Mouse (Mus musculus): Measurements from ENCODE around the gene Plekhs1. TPM values are rescaled to one million over a fixed set of nuclear protein-coding genes. Genes with fewer than 3 reads are reported as not detected.

The Plekhs1 gene
- polyA plus RNA-seq, 2 experiments from 2014 or later = 0.13 TPM; not detected in 1

DNA sequence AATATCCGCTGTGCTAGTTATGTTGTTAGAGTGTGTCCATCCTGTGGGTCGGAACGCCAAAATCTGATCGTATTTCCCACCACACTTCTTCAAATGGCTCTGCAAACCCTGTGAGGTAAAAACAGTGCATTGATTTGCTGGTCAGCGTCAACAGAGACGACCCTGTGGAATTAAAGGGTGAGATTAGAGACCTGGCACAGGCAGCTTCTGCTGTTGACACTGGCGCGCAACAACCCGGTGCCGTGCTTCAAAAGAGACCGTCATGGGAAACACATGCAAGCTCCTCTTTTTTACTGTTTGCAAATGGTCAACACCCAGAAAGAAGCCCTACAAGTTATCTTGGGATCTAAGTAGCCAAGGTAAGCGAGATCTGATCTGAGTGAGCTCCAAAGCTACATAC is 69.8 kb downstream of the Plekhs1 start:
- no peak for ATAC-seq

DNA sequence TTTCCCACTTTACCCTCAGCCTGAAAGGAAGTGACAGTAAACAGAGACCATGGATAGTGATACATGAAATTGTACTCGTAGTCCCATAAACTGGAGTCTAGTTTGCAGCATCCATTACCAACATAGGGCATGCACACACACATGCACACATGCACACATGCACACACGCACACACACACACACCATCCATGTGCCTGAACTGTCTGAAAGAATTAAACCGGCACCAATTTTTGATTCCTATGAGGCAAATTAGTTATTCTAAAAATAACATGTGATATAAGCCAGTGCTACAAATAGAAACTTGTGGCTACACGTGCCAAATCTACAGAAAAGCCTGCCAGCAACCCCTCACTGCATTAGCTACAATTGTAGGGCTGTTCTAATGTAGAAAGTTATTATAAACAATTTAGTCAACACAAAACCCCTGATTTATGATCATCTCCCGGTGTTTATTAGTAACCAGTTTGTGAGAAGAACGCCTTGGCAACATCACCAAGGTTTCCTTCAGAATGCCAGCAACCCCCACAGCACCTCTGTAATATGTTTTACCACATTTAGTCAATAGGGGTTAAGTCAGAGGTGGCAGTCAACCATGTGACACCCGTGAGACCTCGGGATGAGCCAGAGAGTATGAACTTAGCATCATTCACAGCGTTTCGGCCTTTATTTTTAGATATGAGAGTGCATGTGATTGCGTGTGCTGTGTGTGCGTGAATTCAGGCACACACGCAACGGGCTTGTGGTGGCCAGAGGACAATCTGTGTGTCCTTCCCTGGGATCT is 72.0 kb downstream of the Plekhs1 start:
- no peak for ATAC-seq

- no peak for ATAC-seq
These were observed 72.9 kb downstream of the Plekhs1 start for GRCm38 (mm10) chr19:56534337-56534736.

DNA sequence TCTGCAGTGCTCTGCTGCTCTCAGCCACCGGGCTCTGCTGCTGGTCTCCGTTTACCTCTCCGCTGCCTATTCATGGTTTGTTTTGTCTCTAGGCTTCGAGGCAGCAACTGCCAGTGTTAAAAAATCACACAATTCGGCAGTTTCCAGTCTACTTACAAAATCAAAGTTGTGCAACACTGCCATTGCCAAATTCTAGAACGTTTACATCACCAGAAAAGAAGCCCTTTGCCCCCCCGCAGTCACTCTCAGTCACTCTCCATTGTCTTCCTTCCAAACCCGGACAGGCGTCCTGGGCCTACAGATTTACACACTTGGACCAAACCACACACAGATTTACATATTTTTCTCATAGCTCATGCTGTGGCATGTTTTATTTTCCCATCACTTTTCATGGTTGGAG is 73.6 kb downstream of the Plekhs1 start:
- no peak for ATAC-seq

DNA sequence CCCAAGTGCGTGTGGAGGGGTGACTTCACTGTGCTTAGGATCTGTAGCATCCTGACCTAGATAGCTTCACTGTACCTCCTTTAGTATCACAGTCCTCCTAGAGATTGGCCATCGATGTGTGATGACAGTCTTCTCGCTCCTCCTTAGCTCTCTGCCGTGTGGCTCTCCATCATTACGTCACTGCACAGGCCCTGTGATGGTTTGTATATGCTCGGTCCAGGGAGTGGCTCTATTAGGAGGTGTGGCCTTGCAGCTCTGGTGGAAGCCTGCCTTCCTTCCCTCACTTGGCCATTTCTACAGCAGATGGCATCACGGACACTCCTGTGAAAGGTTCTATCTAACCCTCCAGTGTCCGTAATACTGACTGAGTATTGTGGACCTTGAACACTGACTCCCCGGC is 74.3 kb downstream of the Plekhs1 start:
- ATAC-seq = no peak

Other genes with a start within 250 kb of the Plekhs1 start
- under 1 TPM in 1 of 2 experiments, not detected in 1; 0.36 TPM for gene Habp2, start 174.5 kb upstream of the Plekhs1 start, polyA plus RNA-seq (2017; shearing (Covaris generic))
- under 1 TPM in 1 of 2 experiments, not detected in 1; 0.15 TPM for gene Nrap, start 71.6 kb upstream of the Plekhs1 start, polyA plus RNA-seq (2017; shearing (Covaris generic))
- gene Casp7, start 64.5 kb upstream of the Plekhs1 start, polyA plus RNA-seq (2017; shearing (Covaris generic)) = 10 to 100 TPM; 32.7 to 45.4 TPM
- gene Dclre1a, start 86.6 kb downstream of the Plekhs1 start, polyA plus RNA-seq (2017; shearing (Covaris generic)) = 10 to 100 TPM; 11.2 to 16.2 TPM
- 1 to 10 TPM; 6.8 to 7.8 TPM for gene Nhlrc2, start 86.6 kb downstream of the Plekhs1 start, polyA plus RNA-seq (2017; shearing (Covaris generic))